Mouse (Mus musculus) retina, postnatal 7 days (tissue): Measurements from ENCODE around the gene Gsg1.

Source experiments
- DNase-seq: peaks from one replicate; pipeline ENCODE4 v3.0.0-alpha.2; 2012; ENCODE audit warnings: low read depth, low spot score

The Gsg1 gene

GRCm38 (mm10) chr6:135261124-135261523 is 7.0 kb upstream of the Gsg1 start:
- no peak for DNase-seq

GRCm38 (mm10) chr6:135260435-135260834 is 6.3 kb upstream of the Gsg1 start:
- DNase-seq: no peak

- no peak for DNase-seq
These were observed 1.4 kb downstream of the Gsg1 start for GRCm38 (mm10) chr6:135252728-135253077.

- no peak for DNase-seq
These were observed 2.1 kb downstream of the Gsg1 start for GRCm38 (mm10) chr6:135251849-135252727.

- DNase-seq: no peak
These were observed 3.0 kb downstream of the Gsg1 start for GRCm38 (mm10) chr6:135250926-135251699.

GRCm38 (mm10) chr6:135249846-135250531 is 4.2 kb downstream of the Gsg1 start:
- peak; percentile 28 for DNase-seq

GRCm38 (mm10) chr6:135247861-135248260 is 6.3 kb downstream of the Gsg1 start:
- no peak for DNase-seq

- DNase-seq: peak; percentile 32
These were observed 8.6 kb downstream of the Gsg1 start for GRCm38 (mm10) chr6:135245586-135245985.

GRCm38 (mm10) chr6:135240361-135240760 is 13.8 kb downstream of the Gsg1 start:
- no peak for DNase-seq

GRCm38 (mm10) chr6:135238211-135238610 is 15.9 kb downstream of the Gsg1 start:
- no peak for DNase-seq

GRCm38 (mm10) chr6:135237326-135237725 is 16.8 kb downstream of the Gsg1 start:
- no peak for DNase-seq

- no peak for DNase-seq
These were observed 17.6 kb downstream of the Gsg1 start for GRCm38 (mm10) chr6:135236576-135236975.

GRCm38 (mm10) chr6:135235742-135236141 is 18.4 kb downstream of the Gsg1 start:
- no peak for DNase-seq

GRCm38 (mm10) chr6:135232443-135233182 is 21.5 kb downstream of the Gsg1 start:
- no peak for DNase-seq

GRCm38 (mm10) chr6:135230586-135230985 is 23.6 kb downstream of the Gsg1 start:
- DNase-seq: no peak

GRCm38 (mm10) chr6:135228465-135228941 is 25.6 kb downstream of the Gsg1 start:
- DNase-seq: no peak

- DNase-seq: no peak
These were observed 30.2 kb downstream of the Gsg1 start for GRCm38 (mm10) chr6:135223786-135224416.

GRCm38 (mm10) chr6:135219916-135220315 is 34.2 kb downstream of the Gsg1 start:
- DNase-seq: no peak

- no peak for DNase-seq
These were observed 35.8 kb downstream of the Gsg1 start for GRCm38 (mm10) chr6:135218330-135218729.

GRCm38 (mm10) chr6:135212666-135213065 is 41.5 kb downstream of the Gsg1 start:
- DNase-seq: peak; percentile 53

GRCm38 (mm10) chr6:135211169-135211568 is 43.0 kb downstream of the Gsg1 start:
- no peak for DNase-seq
